Mouse (Mus musculus): ENCODE results near the gene Cxcr6.

- TF ChIP-seq POLR2A (IDR thresholded peaks at IDR 0.05; ENCODE audit: control insufficient read depth, low read depth, low read length) (no peak), CTCF (IDR thresholded peaks at IDR 0.05; ENCODE audit: control insufficient read depth, insufficient read depth, insufficient replicate concordance, low read depth, low read length) (no peak)
Observed at GRCm38 (mm10) chr9:123808583-123808982, 2.3 kb downstream of the Cxcr6 start.
